In the genomic region with DNA sequence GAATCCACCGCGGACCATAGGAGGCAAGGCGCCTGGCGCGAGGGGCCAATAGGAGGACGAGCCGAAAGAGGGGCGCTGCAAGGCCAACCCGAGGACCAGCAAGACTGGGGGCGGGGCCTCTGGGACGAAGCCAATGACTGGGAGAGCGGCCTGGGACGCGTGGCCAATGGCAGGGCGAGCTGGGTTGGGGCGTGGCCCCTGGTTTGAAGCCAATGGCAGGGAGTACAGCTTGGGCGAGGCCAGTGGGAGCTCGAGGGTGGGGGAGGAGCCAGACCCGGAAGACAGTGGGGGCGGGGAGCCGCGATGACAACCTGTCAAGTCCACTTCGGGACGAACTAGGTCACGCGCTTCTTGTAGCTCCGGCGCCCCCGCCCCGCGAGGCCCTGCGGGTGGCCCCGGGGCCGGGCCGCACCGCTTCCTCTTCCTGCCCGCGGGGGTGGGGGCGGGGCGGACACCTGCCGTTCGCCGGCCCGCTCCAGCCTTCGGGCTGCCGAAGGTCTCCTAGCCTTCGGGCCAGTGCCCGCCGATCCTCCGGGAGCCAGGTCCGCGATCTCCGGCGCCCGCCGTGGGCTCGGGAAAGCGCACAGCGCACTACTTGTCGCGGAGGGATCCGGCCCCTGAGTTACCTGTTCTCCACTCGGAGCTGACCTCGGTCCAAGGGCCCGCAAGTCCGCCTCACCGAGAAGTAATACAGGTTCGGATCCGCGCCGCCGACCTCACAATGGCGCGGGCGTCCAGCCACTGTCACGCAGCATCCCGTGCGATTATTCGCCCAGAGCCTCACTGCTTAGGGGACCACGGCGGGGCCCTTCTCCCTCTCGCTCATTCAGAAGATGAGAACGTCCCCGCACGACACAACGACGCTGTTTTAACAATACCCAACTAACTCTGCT, we compare ENCODE assay signal across 8 mouse cellular contexts. TPM values are rescaled to one million over a fixed set of nuclear protein-coding genes. Genes with fewer than 3 reads are reported as not detected.
DNase-seq lines count a peak whose midpoint lies in the region; ATAC-seq and TF ChIP-seq lines count a peak whose summit lies in the region.

No protein-coding gene starts in this region.

- peak overlapping the region; percentile 93 for H3K4me3 ChIP-seq in bone marrow macrophage, adult 2 months (ENCODE audit: insufficient read depth, low read length)
- H3K4me3 ChIP-seq in embryonic fibroblast, embryonic 13.5 days (ENCODE audit: insufficient read depth, low read length) = peak overlapping the region; percentile 63
- H3K4me3 ChIP-seq in kidney, embryonic 14.5 days (ENCODE audit: low read length) = peak overlapping the region; percentile 68
- peak overlapping the region; percentile 63 for H3K4me3 ChIP-seq in limb, embryonic 15.5 days

- H3K36me3 ChIP-seq in kidney, embryonic 14.5 days (ENCODE audit: control insufficient read depth, insufficient read depth, low read length) = no peaks in the 10 kb centered on the region
- H3K36me3 ChIP-seq in limb, embryonic 15.5 days = no peaks in the 10 kb centered on the region

- peaks cover 20% of the 10 kb centered on the region for H3K4me1 ChIP-seq in bone marrow macrophage, adult 2 months (ENCODE audit: control insufficient read depth, insufficient read depth, low read length)
- H3K4me1 ChIP-seq in embryonic fibroblast, embryonic 13.5 days (ENCODE audit: control insufficient read depth, insufficient read depth, low read length) = no peaks in the 10 kb centered on the region
- H3K4me1 ChIP-seq in kidney, embryonic 14.5 days (ENCODE audit: control insufficient read depth, insufficient read depth, low read length) = no peaks in the 10 kb centered on the region
- peaks cover 10% of the 10 kb centered on the region for H3K4me1 ChIP-seq in limb, embryonic 15.5 days

- 0% methylated on average over 76 of the region's 87 CpGs for WGBS in kidney, embryonic 14.5 days
- under 1% methylated on average over 87 of the region's 87 CpGs for WGBS in limb, embryonic 15.5 days

- 0 out of 2 replicates have a peak, but pooled peaks have one; percentile 44 for TF ChIP-seq POLR2A in bone marrow macrophage, adult 2 months (IDR thresholded peaks at IDR 0.05; ENCODE audit: borderline replicate concordance, low read depth, low read length)
- peak; percentile 75 for TF ChIP-seq POLR2A in embryonic fibroblast, embryonic 13.5 days (IDR thresholded peaks at IDR 0.05; ENCODE audit: low read depth, low read length)

- peak overlapping the region; percentile 98 for H3K27ac ChIP-seq in bone marrow macrophage, adult 2 months (ENCODE audit: insufficient read depth, low read depth, low read length)
- H3K27ac ChIP-seq in embryonic fibroblast, embryonic 13.5 days (ENCODE audit: insufficient read depth, low read length) = peak overlapping the region; percentile 77
- H3K27ac ChIP-seq in kidney, embryonic 14.5 days (ENCODE audit: low read depth, low read length) = peak overlapping the region; percentile 85
- peak overlapping the region; percentile 90 for H3K27ac ChIP-seq in limb, embryonic 15.5 days

- no peaks in the 10 kb centered on the region for H3K27me3 ChIP-seq in kidney, embryonic 14.5 days (ENCODE audit: control insufficient read depth, insufficient read depth, low read length)
- no peaks in the 10 kb centered on the region for H3K27me3 ChIP-seq in limb, embryonic 15.5 days

- no peak for TF ChIP-seq CTCF in bone marrow macrophage, adult 2 months (IDR thresholded peaks at IDR 0.05; ENCODE audit: low read depth, low read length)
- TF ChIP-seq CTCF in embryonic fibroblast, embryonic 13.5 days (IDR thresholded peaks at IDR 0.05; ENCODE audit: borderline replicate concordance, insufficient read depth, low read length) = no peak

- peak; percentile 100 for ATAC-seq in kidney, embryonic 14.5 days (ENCODE audit: low FRiP score, low TSS enrichment)
- peak; percentile 99 for ATAC-seq in limb, embryonic 15.5 days (ENCODE audit: insufficient number of reproducible peaks, low FRiP score, low TSS enrichment, low read depth)

- peak overlapping the region; percentile 65 for H3K9ac ChIP-seq in kidney, embryonic 14.5 days (ENCODE audit: low read depth, low read length)
- peak overlapping the region; percentile 54 for H3K9ac ChIP-seq in limb, embryonic 15.5 days

- H3K9me3 ChIP-seq in kidney, embryonic 14.5 days (ENCODE audit: control insufficient read depth, low read length) = no peaks in the 10 kb centered on the region
- H3K9me3 ChIP-seq in limb, embryonic 15.5 days = no peaks in the 10 kb centered on the region

- DNase-seq in A20 (ENCODE audit: low read depth, low spot score) = peak; percentile 100
- peak; percentile 99 to 100 for DNase-seq in heart, adult 9 months (ENCODE audit: low spot score in 2 of 2)
- peak; percentile 98 to 99 for DNase-seq in monocyte, adult 2 months (ENCODE audit: low read depth in 1 of 2, low spot score in 2 of 2)
- peak; percentile 100 for DNase-seq in spleen, postnatal 36 days (ENCODE audit: low spot score in 2 of 2)

- H3K4me2 ChIP-seq in kidney, embryonic 14.5 days (replicated peaks; ENCODE audit: low read depth, low read length) = peak overlapping the region; percentile 71
- H3K4me2 ChIP-seq in limb, embryonic 15.5 days = peak overlapping the region; percentile 65

RNA-seq across cellular contexts. Expression of a gene that starts 13.9 kb away (rescaled TPM):
- not detected in 2 replicates for polyA plus RNA-seq in bone marrow macrophage, adult 2 months (2012; ENCODE audit: insufficient read depth, insufficient read length, missing spikeins)
- polyA plus RNA-seq in embryonic fibroblast, embryonic 13.5 days (2011; ENCODE audit: insufficient read length, low read depth, missing spikeins) = not detected in 2 replicates
- polyA plus RNA-seq in kidney, embryonic 14.5 days (2014; fragmentation: Nextera tagmentation; extraction: Ambion mirVana) = 0.10 TPM in 1 of 2 replicates, not detected in the other
- polyA plus RNA-seq in limb, embryonic 15.5 days (2015; fragmentation: Nextera tagmentation; extraction: Ambion mirVana) = 0.09 TPM in 1 of 2 replicates, not detected in the other

RNA-seq across cellular contexts. Expression of a gene that starts 31.2 kb away (rescaled TPM):
- polyA plus RNA-seq in bone marrow macrophage, adult 2 months (2012; ENCODE audit: insufficient read depth, insufficient read length, missing spikeins) = 35.3 and 38.9 TPM in 2 replicates
- 21.2 and 28.6 TPM in 2 replicates for polyA plus RNA-seq in embryonic fibroblast, embryonic 13.5 days (2011; ENCODE audit: insufficient read length, low read depth, missing spikeins)
- 14.9 and 23.2 TPM in 2 replicates for polyA plus RNA-seq in kidney, embryonic 14.5 days (2014; fragmentation: Nextera tagmentation; extraction: Ambion mirVana)
- polyA plus RNA-seq in limb, embryonic 15.5 days (2015; fragmentation: Nextera tagmentation; extraction: Ambion mirVana) = 11.9 and 13.4 TPM in 2 replicates

Comparison
In these comparisons a context has a peak if more than half of its experiments do, and no peak if none do; other contexts are left out.
1. Peak in every context shown above with its lines: DNase-seq, ATAC-seq, H3K4me3 ChIP-seq and H3K27ac ChIP-seq.